Mouse (Mus musculus) thymus, adult 2 months (tissue): ENCODE measurements at regions not wholly inside any gene's neighbourhood (a gene's known extent, or its start where the extent isn't known, plus 50 kb on each side); places are given as distances from the start of the nearest gene placed in this dataset.

Experiments
- DNase-seq: peaks from one replicate; pipeline ENCODE4 v3.0.0; 2021
- H3K27ac ChIP-seq: fragments of 200-500 bp; 2 replicates; pipeline ENCODE4 v1.5.1; 2012; ENCODE audit warnings: low read length, control low read depth; ENCODE audit not compliant: control insufficient read depth, insufficient read depth
- H3K27me3 ChIP-seq: fragments of 200-500 bp; 2 replicates; pipeline ENCODE4 v1.6.1; 2012; ENCODE audit warnings: mild to moderate bottlenecking, low read length, moderate library complexity, mixed read lengths; ENCODE audit not compliant: control insufficient read depth, insufficient read depth
- H3K36me3 ChIP-seq: fragments of 200-500 bp; 2 replicates; pipeline ENCODE4 v1.6.1; 2012; ENCODE audit warnings: mild to moderate bottlenecking, low read length, moderate library complexity; ENCODE audit not compliant: control insufficient read depth, insufficient read depth
- H3K4me1 ChIP-seq: fragments of 200-500 bp; replicated peaks from 2 replicates; pipeline ENCODE4 v1.6.1; 2012; ENCODE audit warnings: low read length; ENCODE audit not compliant: control insufficient read depth, insufficient read depth
- H3K4me3 ChIP-seq: fragments of 200-500 bp; 2 replicates; pipeline ENCODE4 v1.5.1; 2012; ENCODE audit warnings: mild to moderate bottlenecking, low read length, control low read depth, moderate library complexity; ENCODE audit not compliant: control insufficient read depth, insufficient read depth
- CTCF ChIP-seq: fragments of 200-500 bp; IDR thresholded peaks from 2 replicates; pipeline ENCODE4 v1.5.1; 2012; ENCODE audit warnings: mild to moderate bottlenecking, control low read depth, low read length, moderate library complexity, borderline replicate concordance; ENCODE audit not compliant: control insufficient read depth, poor library complexity, insufficient read depth; ENCODE audit errors: extremely low read depth
- POLR2A ChIP-seq: fragments of 200-500 bp; IDR thresholded peaks from 2 replicates; pipeline ENCODE4 v1.6.1; 2012; ENCODE audit warnings: mild to moderate bottlenecking, low read length, control low read depth, moderate library complexity; ENCODE audit not compliant: control insufficient read depth, poor library complexity, insufficient read depth; ENCODE audit errors: extremely low read depth
- WGBS: fragments of 180-500 bp; shearing (Covaris S2); methylation state at CpG from one replicate; pipeline ENCODE4 v1.1.7; 2018; 5-methylcytosine and 5-hydroxymethylcytosine counted together

GRCm38 (mm10) chr13:52154844-52155587, 308.5 kb downstream of the Gadd45g start:
- 91% methylated on average over 14 of the region's 14 CpGs for WGBS
- Histone ChIP-seq H3K27ac (no peak overlapping the region), H3K4me3 (no peak overlapping the region), H3K27me3 (no peaks in the 10 kb centered on the region), H3K36me3 (no peaks in the 10 kb centered on the region), H3K4me1 (peaks cover 13% of the 10 kb centered on the region)
- no peak for TF ChIP-seq POLR2A
- TF ChIP-seq CTCF = no peak
- DNase-seq = no peak

- DNase-seq = no peak
- Histone ChIP-seq H3K36me3 (no peaks in the 10 kb centered on the region), H3K4me1 (peaks cover 13% of the 10 kb centered on the region), H3K27ac (no peak overlapping the region), H3K4me3 (no peak overlapping the region), H3K27me3 (no peaks in the 10 kb centered on the region)
- TF ChIP-seq POLR2A (no peak), CTCF (no peak)
- 20% methylated on average over 8 of the region's 8 CpGs for WGBS
These were observed 309.2 kb downstream of the Gadd45g start for GRCm38 (mm10) chr13:52155588-52156086.

- H3K4me1 ChIP-seq = peaks cover 7% of the 10 kb centered on the region; the same call in 1 of the 2 replicates
- no peak for DNase-seq
- H3K36me3 ChIP-seq = no peaks in the 10 kb centered on the region
- TF ChIP-seq CTCF = no peak
- no peak for TF ChIP-seq POLR2A
- H3K27me3 ChIP-seq = no peaks in the 10 kb centered on the region
- 96% methylated on average over 7 of the region's 7 CpGs for WGBS
- H3K4me3 ChIP-seq = no peak overlapping the region
- H3K27ac ChIP-seq = no peak overlapping the region
These were observed 316.2 kb downstream of the Gadd45g start for GRCm38 (mm10) chr13:52162676-52163075.

GRCm38 (mm10) chr13:52165531-52165930, 319.1 kb downstream of the Gadd45g start:
- Histone ChIP-seq H3K27ac (no peak overlapping the region), H3K27me3 (no peaks in the 10 kb centered on the region), H3K36me3 (no peaks in the 10 kb centered on the region), H3K4me1 (peaks cover 11% of the 10 kb centered on the region; the same call in 1 of the 2 replicates), H3K4me3 (no peak overlapping the region)
- no peak for DNase-seq
- TF ChIP-seq CTCF = no peak
- TF ChIP-seq POLR2A = no peak
- 83% methylated on average over 1 of the region's 1 CpGs for WGBS

GRCm38 (mm10) chr13:52167968-52168367, 321.5 kb downstream of the Gadd45g start:
- TF ChIP-seq POLR2A (no peak), CTCF (no peak)
- peaks cover 11% of the 10 kb centered on the region; the same call in 1 of the 2 replicates for H3K4me1 ChIP-seq

GRCm38 (mm10) chr13:52172706-52173346, 326.3 kb downstream of the Gadd45g start:
- no peaks in the 10 kb centered on the region for H3K27me3 ChIP-seq
- TF ChIP-seq POLR2A (no peak), CTCF (no peak)
- no peaks in the 10 kb centered on the region for H3K36me3 ChIP-seq
- no peak overlapping the region for H3K4me3 ChIP-seq
- 91% methylated on average over 9 of the region's 9 CpGs for WGBS
- 0 out of 2 replicates have a peak, but pooled peaks cover 4% of the 10 kb centered on the region for H3K4me1 ChIP-seq
- no peak for DNase-seq
- no peak overlapping the region for H3K27ac ChIP-seq

More at GRCm38 (mm10) chr13:52167968-52168367, 321.5 kb downstream of the Gadd45g start:
- H3K36me3 ChIP-seq = no peaks in the 10 kb centered on the region
- 10% methylated on average over 5 of the region's 5 CpGs for WGBS
- H3K4me3 ChIP-seq = no peak overlapping the region
- DNase-seq = no peak
- H3K27ac ChIP-seq = no peak overlapping the region
- no peaks in the 10 kb centered on the region for H3K27me3 ChIP-seq
